Mouse (Mus musculus) testis, adult 2 months (tissue): ENCODE data around the gene Mrpl51.

Experiments used
- CTCF ChIP-seq: fragments of 200-500 bp; IDR thresholded peaks from 2 replicates; pipeline ENCODE4 v1.5.1; 2012; ENCODE audit warnings: low read depth, mild to moderate bottlenecking, inconsistent platforms, low read length, moderate library complexity; ENCODE audit not compliant: control insufficient read depth, insufficient read depth, insufficient replicate concordance
- POLR2A ChIP-seq: fragments of 200-500 bp; IDR thresholded peaks from 2 replicates; pipeline ENCODE4 v1.6.1; 2012; ENCODE audit warnings: low read depth, mild to moderate bottlenecking, inconsistent platforms, low read length, moderate library complexity; ENCODE audit not compliant: control insufficient read depth

DNA sequence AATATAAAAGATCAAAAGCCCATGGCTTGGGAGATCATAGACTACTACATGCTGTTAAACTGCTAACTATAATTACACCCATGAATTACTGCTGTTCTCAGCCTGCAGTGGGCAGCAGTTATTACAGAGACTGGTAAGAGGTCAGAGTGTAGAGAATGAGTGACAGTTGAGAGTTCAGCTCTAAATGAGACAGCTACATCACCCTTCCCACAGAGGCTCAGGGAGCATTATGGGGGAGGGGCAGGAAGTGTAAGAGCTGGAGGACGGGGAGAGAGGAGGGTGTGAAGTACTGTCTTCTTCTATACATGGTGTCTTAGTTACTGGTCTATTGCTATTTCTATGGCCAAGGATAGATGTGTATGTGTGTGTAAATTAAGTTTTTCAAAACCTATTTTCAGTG, 53.0 kb downstream of the Mrpl51 start:
- no peak for TF ChIP-seq POLR2A
- TF ChIP-seq CTCF = no peak
